Mouse (Mus musculus): ENCODE results near the gene Usp7.

GRCm38 (mm10) chr16:8769065-8769464 lies 23.0 kb downstream of the Usp7 start:
- TF ChIP-seq CTCF (IDR thresholded peaks at IDR 0.05; ENCODE audit: borderline replicate concordance, control insufficient read depth, extremely low read depth, insufficient read depth, low read length, poor library complexity), result peak; percentile 85
- no peak for TF ChIP-seq POLR2A (IDR thresholded peaks at IDR 0.05; ENCODE audit: control insufficient read depth, extremely low read depth, insufficient read depth, low read length, poor library complexity)
